Mouse (Mus musculus) limb, embryonic 10.5 days (tissue): ENCODE measurements around the gene Tmc6. TPM values are rescaled to one million over a fixed set of nuclear protein-coding genes. Genes with fewer than 3 reads are reported as not detected.
"Not testable (repeated sequence)": the region's sequence is repeated elsewhere in the genome, so short reads cannot be mapped to it uniquely, and the experiment has no call there.

Source experiments
- DNase-seq: peaks from one replicate; pipeline ENCODE4 v3.0.0-alpha.2; 2017; ENCODE audit warnings: low spot score
- H3K27ac ChIP-seq: fragments of 300-500 bp; sonication (generic); 2 replicates; pipeline ENCODE4 v1.5.1; 2016; ENCODE audit warnings: mild to moderate bottlenecking
- H3K27me3 ChIP-seq: fragments of 300-500 bp; sonication (generic); 2 replicates; pipeline ENCODE4 v1.6.1; 2016; ENCODE audit warnings: low read depth, mild to moderate bottlenecking; ENCODE audit not compliant: poor library complexity, severe bottlenecking
- H3K36me3 ChIP-seq: fragments of 300-500 bp; sonication (generic); 2 replicates; pipeline ENCODE4 v1.6.1; 2016; ENCODE audit warnings: mild to moderate bottlenecking, moderate library complexity
- H3K4me1 ChIP-seq: fragments of 300-500 bp; sonication (generic); 2 replicates; pipeline ENCODE4 v1.6.1; 2016
- H3K4me3 ChIP-seq: fragments of 300-500 bp; sonication (generic); 2 replicates; pipeline ENCODE4 v1.5.1; 2016; ENCODE audit warnings: mild to moderate bottlenecking, moderate library complexity
- H3K9me3 ChIP-seq: fragments of 300-500 bp; sonication (generic); replicated peaks from 2 replicates; pipeline ENCODE4 v1.6.1; 2016; ENCODE audit warnings: mild to moderate bottlenecking
- WGBS: fragments of 180-500 bp; shearing (Covaris S2); methylation state at CpG from one replicate; pipeline ENCODE4 v1.1.7; 2016; 5-methylcytosine and 5-hydroxymethylcytosine counted together
- polyA plus RNA-seq: library from polyadenylated mRNA; unstranded; fragments of >200 nt; fragmentation: Nextera tagmentation; extraction: Ambion mirVana; gene quantifications from 2 replicates; pipeline ENCODE4 v1.2.1, GENCODE M21; 2016

The Tmc6 gene
- polyA plus RNA-seq, 1 experiment from 2014 or later, result 25.1 TPM

DNA sequence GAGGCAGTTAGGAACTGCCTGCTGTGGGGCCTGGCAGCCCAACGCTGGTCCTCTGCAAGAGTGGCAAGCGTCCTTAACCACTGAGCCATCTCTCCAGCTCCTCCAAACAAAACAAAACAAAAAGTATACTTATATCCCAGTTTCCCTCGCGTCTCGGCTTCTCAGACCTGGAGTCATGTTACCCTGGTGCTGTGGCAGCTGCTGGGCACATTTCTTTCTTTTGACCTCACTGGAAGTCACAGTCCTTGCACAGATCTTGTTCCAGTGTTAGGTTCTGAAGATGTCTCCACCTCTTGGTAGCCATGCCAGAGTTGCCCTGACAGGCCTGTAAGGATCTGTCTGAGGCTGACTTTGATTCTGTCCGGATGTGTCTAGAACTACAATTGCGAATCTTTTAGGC is 19.7 kb upstream of the Tmc6 start:
- DNase-seq, result no peak
- peaks cover 5% of the 10 kb centered on the region; the same call in 1 of the 2 replicates for H3K27me3 ChIP-seq
- peaks cover 33% of the 10 kb centered on the region for H3K4me1 ChIP-seq
- 76% methylated on average over 7 of the region's 7 CpGs for WGBS
- H3K4me3 ChIP-seq, result no peak overlapping the region
- no peaks in the 10 kb centered on the region for H3K9me3 ChIP-seq
- H3K36me3 ChIP-seq, result no peaks in the 10 kb centered on the region
- H3K27ac ChIP-seq, result 0 out of 2 replicates have a peak overlapping the region, but pooled peaks have one; percentile 5

- no peak for DNase-seq
- Histone ChIP-seq H3K27me3 (peaks cover 5% of the 10 kb centered on the region; the same call in 1 of the 2 replicates), H3K27ac (no peak overlapping the region), H3K4me3 (no peak overlapping the region), H3K4me1 (peaks cover 33% of the 10 kb centered on the region), H3K9me3 (no peaks in the 10 kb centered on the region), H3K36me3 (no peaks in the 10 kb centered on the region)
- 88% methylated on average over 7 of the region's 7 CpGs for WGBS
Measured at GRCm38 (mm10) chr11:117800038-117800437, 18.0 kb upstream of the Tmc6 start.

DNA sequence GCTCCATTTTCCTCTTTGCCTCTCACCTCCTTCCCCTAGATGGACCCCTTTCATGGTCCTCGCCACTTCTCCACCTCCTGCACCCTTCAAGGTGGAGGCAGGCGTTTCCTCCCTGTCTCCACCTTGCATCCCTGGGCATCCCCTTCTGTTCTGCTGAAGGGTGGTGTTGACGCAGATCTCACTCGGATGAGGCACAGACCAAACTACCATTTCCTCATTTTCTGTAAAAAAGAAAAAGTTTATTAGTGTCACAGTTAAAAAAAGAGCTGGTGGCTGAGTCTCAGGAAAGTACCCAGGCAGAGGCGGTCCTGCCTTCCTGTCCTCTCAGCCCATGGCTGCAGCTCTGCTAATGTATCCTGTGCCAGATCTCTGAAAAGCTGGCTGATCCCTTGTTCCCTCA is 17.2 kb upstream of the Tmc6 start:
- peaks cover 5% of the 10 kb centered on the region; the same call in 1 of the 2 replicates for H3K27me3 ChIP-seq
- no peaks in the 10 kb centered on the region for H3K36me3 ChIP-seq
- H3K9me3 ChIP-seq, result no peaks in the 10 kb centered on the region
- H3K4me1 ChIP-seq, result peaks cover 39% of the 10 kb centered on the region
- H3K4me3 ChIP-seq, result no peak overlapping the region
- DNase-seq, result no peak
- peak overlapping the region; percentile 53; the same call in 1 of the 2 replicates for H3K27ac ChIP-seq
- WGBS, result 62% methylated on average over 5 of the region's 5 CpGs

DNA sequence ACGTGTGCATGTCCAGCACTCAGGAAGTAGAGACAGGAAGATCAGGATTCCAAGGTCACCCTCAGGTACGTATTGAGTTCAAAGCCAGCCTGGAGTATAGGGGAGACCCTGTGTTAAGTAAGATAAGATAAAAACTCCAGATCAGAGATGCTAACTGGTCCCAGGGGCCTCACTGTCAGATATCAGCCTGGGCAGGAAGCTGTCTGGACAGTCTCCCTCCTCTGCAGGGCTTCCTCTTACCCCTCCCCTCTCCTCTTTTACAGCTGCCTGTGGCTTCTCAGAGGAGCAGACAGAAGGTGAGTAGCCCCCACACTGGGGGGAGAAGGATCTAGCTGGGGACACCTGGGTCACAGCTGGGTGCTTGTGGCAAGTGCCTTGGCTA is 16.2 kb upstream of the Tmc6 start:
- Histone ChIP-seq H3K27ac (no peak overlapping the region), H3K9me3 (no peaks in the 10 kb centered on the region), H3K36me3 (no peaks in the 10 kb centered on the region), H3K27me3 (peaks cover 6% of the 10 kb centered on the region), H3K4me3 (no peak overlapping the region), H3K4me1 (peaks cover 41% of the 10 kb centered on the region)
- WGBS, result 40% methylated on average over 2 of the region's 2 CpGs
- no peak for DNase-seq

DNA sequence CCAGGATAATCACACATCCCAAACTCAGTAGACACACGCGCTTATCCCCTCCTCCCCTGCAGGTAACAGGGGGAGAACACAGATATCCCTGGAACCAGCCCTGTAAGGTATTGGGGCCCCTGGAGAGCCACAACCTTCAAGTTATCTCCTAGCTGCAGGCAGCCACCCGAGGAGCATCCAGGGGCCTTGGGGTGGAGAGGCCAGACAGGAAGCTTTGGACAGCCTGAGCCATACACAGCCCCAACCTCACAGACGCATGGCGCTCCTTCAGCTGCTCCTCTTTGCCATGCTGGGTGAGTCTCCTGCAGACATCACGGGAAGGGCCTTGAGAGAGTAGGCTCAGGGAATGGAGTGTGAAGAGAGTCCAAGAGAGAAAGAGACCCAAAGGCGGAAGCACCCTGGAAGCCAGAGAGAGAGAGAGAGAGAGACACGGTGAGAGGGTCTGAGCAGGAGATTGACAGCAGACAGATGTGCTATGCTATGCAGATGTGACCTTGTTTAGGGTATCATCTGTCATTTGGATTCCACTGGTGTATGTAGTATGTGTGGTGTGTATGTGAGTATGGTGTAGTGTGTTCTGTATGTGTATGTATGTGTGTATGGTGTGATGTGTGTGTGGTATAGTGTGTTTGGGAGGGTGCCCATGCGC is 15.6 kb upstream of the Tmc6 start, which contains the start of gene 6030468B19Rik:
Gene 6030468B19Rik, plus strand, starts transcription at position 150 of the 649 bp plus-strand sequence.
- Histone ChIP-seq H3K4me3 (no peak within 1 kb of the TSS), H3K27me3 (peaks cover 8% of the 10 kb centered on the region), H3K27ac (0 out of 2 replicates have a peak within 1 kb of the TSS, but pooled peaks have one; percentile 3), H3K9me3 (no peaks in the 10 kb centered on the region), H3K4me1 (peaks cover 39% of the 10 kb centered on the region), H3K36me3 (no peaks in the 10 kb centered on the region)
- 58% methylated on average over 9 of the region's 9 CpGs for WGBS
- no peak for DNase-seq

DNA sequence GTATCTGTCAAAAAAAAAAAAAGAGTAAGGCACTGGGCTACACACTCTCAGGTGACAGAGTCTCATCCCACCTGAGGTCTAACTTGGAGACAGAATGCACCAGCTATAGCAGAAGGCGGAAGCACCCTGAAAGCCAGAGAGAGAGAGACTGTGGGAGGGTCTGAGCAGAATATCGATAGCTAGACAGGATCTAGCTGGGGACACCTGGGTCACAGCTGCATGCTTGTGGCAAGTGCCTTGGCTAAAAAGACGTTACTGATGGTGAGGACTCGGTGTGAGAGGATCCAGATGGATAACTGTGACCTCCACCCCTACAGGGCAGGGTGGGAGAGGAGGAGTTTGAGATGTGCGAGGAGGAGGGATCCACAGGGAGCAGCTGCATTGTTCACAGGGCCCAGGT is 15.0 kb upstream of the Tmc6 start:
- DNase-seq, result no peak
- H3K27ac ChIP-seq, result 0 out of 2 replicates have a peak overlapping the region, but pooled peaks have one; percentile 3
- WGBS, result 32% methylated on average over 5 of the region's 5 CpGs
- no peak overlapping the region for H3K4me3 ChIP-seq
- peaks cover 11% of the 10 kb centered on the region for H3K27me3 ChIP-seq
- H3K36me3 ChIP-seq, result no peaks in the 10 kb centered on the region
- H3K4me1 ChIP-seq, result peaks cover 46% of the 10 kb centered on the region
- no peaks in the 10 kb centered on the region for H3K9me3 ChIP-seq

DNA sequence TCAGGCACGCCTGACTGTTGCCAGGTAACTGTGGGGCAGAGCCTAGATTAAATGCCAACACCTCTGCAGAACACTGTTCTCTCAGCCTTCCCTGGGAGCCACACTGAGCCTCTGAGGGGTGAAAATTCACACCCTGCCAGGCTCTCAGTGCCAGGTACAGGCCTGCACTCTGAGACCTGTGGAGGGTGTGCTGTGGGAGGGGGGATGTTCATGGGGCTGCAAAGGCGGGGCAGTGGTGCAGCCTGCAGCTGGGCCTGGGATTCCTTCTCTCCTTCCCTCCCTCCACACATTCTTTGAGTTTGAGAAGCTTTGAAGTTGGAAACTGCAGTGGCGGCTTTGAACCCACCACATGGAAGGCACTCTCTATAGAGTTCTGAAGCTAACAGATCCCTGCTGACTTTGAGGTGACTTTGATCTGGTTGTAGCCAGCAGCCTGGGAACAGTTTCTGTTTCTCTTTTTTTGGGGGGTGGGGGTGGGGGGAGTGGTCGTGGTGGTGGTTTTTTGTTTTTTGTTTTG is 12.1 kb upstream of the Tmc6 start:
- Histone ChIP-seq H3K9me3 (no peaks in the 10 kb centered on the region), H3K27me3 (peaks cover 35% of the 10 kb centered on the region), H3K4me1 (peaks cover 56% of the 10 kb centered on the region), H3K36me3 (no peaks in the 10 kb centered on the region), H3K27ac (peak overlapping the region; percentile 46; the same call in 1 of the 2 replicates), H3K4me3 (no peak overlapping the region)
- 35% methylated on average over 4 of the region's 4 CpGs for WGBS
- DNase-seq, result no peak

DNA sequence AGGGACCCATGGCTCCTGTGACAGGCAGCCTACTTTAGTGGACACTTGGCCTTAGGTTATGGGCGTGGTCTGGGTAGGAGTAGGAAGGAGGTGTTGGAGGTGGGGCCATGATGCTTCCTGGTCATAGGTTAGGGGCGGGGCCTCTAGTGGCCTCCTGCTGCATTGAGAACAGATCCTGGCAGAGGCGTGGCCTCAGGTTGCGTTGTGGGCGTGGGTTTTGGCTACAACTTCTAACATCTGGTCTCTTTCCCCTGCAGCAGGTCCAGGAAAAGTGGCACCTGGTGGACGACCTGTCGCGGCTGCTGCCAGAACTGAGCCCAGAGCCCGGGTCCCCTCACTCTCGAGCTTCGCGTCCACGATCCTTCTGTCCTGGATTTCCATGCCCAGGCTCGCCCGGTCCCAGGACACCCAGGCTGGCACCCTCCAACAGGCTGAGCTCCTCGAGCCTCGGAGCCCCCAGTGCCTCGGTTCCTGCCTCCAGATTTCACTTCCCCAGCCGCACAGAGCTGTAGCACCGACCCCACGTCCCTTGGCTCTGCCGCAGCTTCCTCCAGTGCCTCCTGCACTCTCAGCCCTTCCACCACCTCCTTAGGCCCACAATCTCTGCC is 10.4 kb upstream of the Tmc6 start:
- Histone ChIP-seq H3K36me3 (no peaks in the 10 kb centered on the region), H3K4me3 (peak overlapping the region; percentile 42), H3K27ac (peak overlapping the region; percentile 48; the same call in 1 of the 2 replicates), H3K9me3 (no peaks in the 10 kb centered on the region), H3K27me3 (peaks cover 31% of the 10 kb centered on the region), H3K4me1 (peaks cover 39% of the 10 kb centered on the region)
- WGBS, result 4% methylated on average over 22 of the region's 22 CpGs
- DNase-seq, result peak; percentile 72

GRCm38 (mm10) chr11:117791441-117791761 is 9.4 kb upstream of the Tmc6 start:
- Histone ChIP-seq H3K36me3 (no peaks in the 10 kb centered on the region), H3K4me3 (no peak overlapping the region), H3K4me1 (peaks cover 39% of the 10 kb centered on the region), H3K9me3 (no peaks in the 10 kb centered on the region), H3K27ac (no peak overlapping the region), H3K27me3 (peaks cover 30% of the 10 kb centered on the region)
- 87% methylated on average over 9 of the region's 9 CpGs for WGBS
- no peak for DNase-seq

DNA sequence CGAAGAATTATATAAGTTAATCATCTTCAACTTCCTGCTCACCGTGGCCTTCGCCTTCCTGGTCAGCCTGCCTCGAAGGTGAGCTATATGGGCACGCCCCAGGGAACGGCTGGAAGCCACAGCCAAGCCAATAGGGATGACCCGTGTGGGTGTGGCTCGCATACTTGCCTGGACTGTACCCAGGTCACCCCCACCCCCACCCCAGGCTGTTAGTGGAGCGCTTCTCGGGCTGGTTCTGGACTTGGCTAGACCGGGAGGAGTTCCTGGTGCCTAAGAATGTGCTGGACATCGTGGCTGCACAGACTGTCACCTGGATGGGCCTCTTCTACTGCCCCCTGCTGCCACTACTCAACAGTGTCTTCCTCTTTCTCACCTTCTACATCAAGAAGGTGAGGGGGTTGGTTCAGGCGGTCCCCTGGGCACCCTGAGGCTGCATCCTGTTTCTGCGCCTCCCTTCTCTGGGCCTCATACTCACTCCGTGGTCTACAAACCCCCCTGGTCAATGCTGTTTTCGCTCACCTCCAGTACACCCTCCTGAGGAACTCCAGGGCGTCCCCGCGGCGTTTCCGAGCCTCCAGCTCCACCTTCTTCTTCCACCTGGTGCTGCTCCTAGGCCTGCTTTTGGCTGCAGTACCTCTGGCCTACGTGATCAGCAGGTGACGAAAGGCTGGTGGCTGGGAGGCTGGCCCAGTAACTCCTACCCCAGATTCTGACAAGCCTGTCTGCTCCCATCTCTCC is 8.9 kb upstream of the Tmc6 start:
- DNase-seq, result no peak
- H3K4me1 ChIP-seq, result peaks cover 43% of the 10 kb centered on the region
- WGBS, result 22% methylated on average over 23 of the region's 23 CpGs
- H3K27me3 ChIP-seq, result peaks cover 30% of the 10 kb centered on the region
- H3K27ac ChIP-seq, result peak overlapping the region; percentile 17; the same call in 1 of the 2 replicates
- no peaks in the 10 kb centered on the region for H3K36me3 ChIP-seq
- H3K4me3 ChIP-seq, result peak overlapping the region; percentile 30
- no peaks in the 10 kb centered on the region for H3K9me3 ChIP-seq

GRCm38 (mm10) chr11:117790286-117790685 is 8.3 kb upstream of the Tmc6 start:
- H3K36me3 ChIP-seq, result no peaks in the 10 kb centered on the region
- peaks cover 43% of the 10 kb centered on the region for H3K4me1 ChIP-seq
- WGBS, result 7% methylated on average over 14 of the region's 14 CpGs
- peaks cover 30% of the 10 kb centered on the region for H3K27me3 ChIP-seq
- H3K9me3 ChIP-seq, result no peaks in the 10 kb centered on the region
- peak overlapping the region; percentile 30 for H3K4me3 ChIP-seq
- DNase-seq, result peak; percentile 82
- H3K27ac ChIP-seq, result peak overlapping the region; percentile 17; the same call in 1 of the 2 replicates

DNA sequence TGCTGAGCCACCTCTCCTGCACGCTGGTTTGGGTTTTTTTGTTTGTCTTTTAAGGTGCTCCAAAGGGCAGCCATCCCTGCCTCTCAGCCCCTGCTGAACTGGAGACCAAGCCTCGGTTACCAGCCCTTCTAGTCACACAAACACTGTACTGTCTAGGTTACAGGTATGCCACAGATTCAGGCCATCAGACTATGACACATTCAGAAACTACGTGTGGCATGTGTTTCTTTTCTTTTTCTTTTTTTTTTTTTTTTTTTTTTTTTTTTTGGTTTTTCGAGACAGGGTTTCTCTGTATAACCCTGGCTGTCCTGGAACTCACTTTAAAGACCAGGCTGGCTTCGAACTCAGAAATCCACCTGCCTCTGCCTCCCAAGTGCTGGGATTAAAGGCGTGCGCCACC is 6.5 kb upstream of the Tmc6 start:
- not testable (repeated sequence) for DNase-seq, H3K9me3 ChIP-seq, H3K4me3 ChIP-seq, H3K27ac ChIP-seq, H3K36me3 ChIP-seq
- peaks cover 39% of the 10 kb centered on the region for H3K4me1 ChIP-seq
- 86% methylated on average over 7 of the region's 7 CpGs for WGBS
- peaks cover 47% of the 10 kb centered on the region for H3K27me3 ChIP-seq

DNA sequence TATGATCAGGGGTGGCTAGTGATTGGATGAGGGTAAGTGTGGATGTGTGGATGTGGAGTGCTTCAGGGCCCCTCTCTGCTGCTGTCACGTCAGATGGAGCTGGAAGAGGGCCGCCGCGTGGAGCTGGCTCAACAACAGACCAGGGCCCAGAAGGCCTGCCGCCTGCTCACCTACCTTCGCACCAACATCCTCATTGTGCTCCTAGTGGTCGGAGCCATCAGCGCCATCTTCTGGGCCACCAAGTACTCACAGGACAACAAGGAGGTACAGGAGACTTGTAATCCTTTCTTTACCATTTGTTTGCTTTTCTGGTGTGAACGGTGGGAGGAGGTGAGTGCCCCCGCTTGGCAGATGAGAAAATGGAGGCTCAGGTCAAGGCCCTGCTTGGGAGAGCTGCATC is 4.3 kb upstream of the Tmc6 start:
- WGBS, result 8% methylated on average over 10 of the region's 10 CpGs
- Histone ChIP-seq H3K36me3 (no peaks in the 10 kb centered on the region), H3K4me1 (peaks cover 48% of the 10 kb centered on the region), H3K27me3 (peaks cover 56% of the 10 kb centered on the region), H3K4me3 (no peak overlapping the region), H3K27ac (peak overlapping the region; percentile 66), H3K9me3 (no peaks in the 10 kb centered on the region)
- peak; percentile 70 for DNase-seq
